Mouse (Mus musculus): ENCODE results near the gene Rasgef1b. TPM values are rescaled to one million over a fixed set of nuclear protein-coding genes. Genes with fewer than 3 reads are reported as not detected.

The Rasgef1b gene
- polyA plus RNA-seq, 1 experiment = 8.6 TPM

DNA sequence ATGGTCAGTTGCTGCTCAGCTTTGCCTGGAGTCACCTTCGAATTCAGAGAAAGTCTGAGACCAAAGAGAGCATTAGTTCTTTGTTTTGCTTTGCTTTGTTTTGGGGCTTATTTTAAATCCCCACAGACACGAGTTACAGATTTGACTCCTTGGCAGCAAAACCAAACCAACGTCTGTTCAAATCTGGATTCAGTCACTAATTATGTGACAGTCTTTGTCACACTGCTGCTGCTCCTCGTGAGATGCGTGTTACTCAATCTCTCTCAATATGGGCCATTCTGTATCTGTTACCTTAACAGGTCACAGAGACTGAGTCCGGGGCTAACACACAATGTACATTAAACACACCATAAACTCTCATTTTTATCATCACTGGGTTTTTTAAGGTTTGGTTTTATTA lies 288.8 kb downstream of the Rasgef1b start:
- TF ChIP-seq POLR2A (IDR thresholded peaks at IDR 0.05; ENCODE audit: low read depth, low read length) = no peak
- TF ChIP-seq CTCF (conservative IDR thresholded peaks at IDR 0.05; ENCODE audit: insufficient read depth, insufficient read length, low read depth, low read length) = no peak
- no peaks in the 10 kb centered on the region for H3K4me1 ChIP-seq (ENCODE audit: control insufficient read depth, insufficient read depth, low read length)
- no peaks in the 10 kb centered on the region for H3K27me3 ChIP-seq (replicated peaks; ENCODE audit: control insufficient read depth, insufficient read depth, low read length)
- H3K4me3 ChIP-seq (ENCODE audit: insufficient read depth, low read depth, low read length) = no peak overlapping the region
- H3K27ac ChIP-seq (ENCODE audit: insufficient read depth, low read depth, low read length) = no peak overlapping the region
- no peak for DNase-seq
- H3K36me3 ChIP-seq (ENCODE audit: control insufficient read depth, insufficient read depth, low read length) = no peaks in the 10 kb centered on the region
- 76% methylated on average over 6 of the region's 6 CpGs for WGBS

GRCm38 (mm10) chr5:99438526-99438925 lies 290.3 kb downstream of the Rasgef1b start:
- H3K4me1 ChIP-seq (ENCODE audit: control insufficient read depth, insufficient read depth, low read length) = no peaks in the 10 kb centered on the region
- peak; percentile 23 for DNase-seq
- H3K27me3 ChIP-seq (replicated peaks; ENCODE audit: control insufficient read depth, insufficient read depth, low read length) = no peaks in the 10 kb centered on the region
- H3K4me3 ChIP-seq (ENCODE audit: insufficient read depth, low read depth, low read length) = no peak overlapping the region
- no peak overlapping the region for H3K27ac ChIP-seq (ENCODE audit: insufficient read depth, low read depth, low read length)
- H3K36me3 ChIP-seq (ENCODE audit: control insufficient read depth, insufficient read depth, low read length) = no peaks in the 10 kb centered on the region
- WGBS = 54% methylated on average over 1 of the region's 1 CpGs
- no peak for TF ChIP-seq POLR2A (IDR thresholded peaks at IDR 0.05; ENCODE audit: low read depth, low read length)
- no peak for TF ChIP-seq CTCF (conservative IDR thresholded peaks at IDR 0.05; ENCODE audit: insufficient read depth, insufficient read length, low read depth, low read length)

DNA sequence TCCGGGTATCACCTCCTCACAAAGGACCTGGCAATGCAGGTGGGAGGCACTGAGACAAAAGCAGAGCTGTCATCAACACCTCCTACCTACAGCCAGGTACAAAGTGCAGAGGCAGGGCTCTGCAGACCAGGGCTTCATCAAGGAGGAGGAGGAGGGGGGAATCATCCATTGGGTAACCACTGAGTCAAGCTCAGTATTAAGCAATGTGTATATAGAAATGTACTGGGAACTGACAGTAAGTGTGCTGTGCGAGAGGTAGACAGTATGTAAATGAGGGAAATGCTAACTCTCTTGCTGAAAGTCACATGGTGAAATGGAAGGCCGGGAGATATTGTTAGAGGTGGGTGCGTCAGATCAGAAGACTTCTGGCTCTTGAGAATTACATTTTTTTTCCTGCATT lies 294.6 kb downstream of the Rasgef1b start:
- no peak overlapping the region for H3K27ac ChIP-seq (ENCODE audit: insufficient read depth, low read depth, low read length)
- H3K4me1 ChIP-seq (ENCODE audit: control insufficient read depth, insufficient read depth, low read length) = no peaks in the 10 kb centered on the region
- 93% methylated on average over 4 of the region's 4 CpGs for WGBS
- no peak overlapping the region for H3K4me3 ChIP-seq (ENCODE audit: insufficient read depth, low read depth, low read length)
- DNase-seq = no peak
- no peaks in the 10 kb centered on the region for H3K27me3 ChIP-seq (replicated peaks; ENCODE audit: control insufficient read depth, insufficient read depth, low read length)
- TF ChIP-seq POLR2A (IDR thresholded peaks at IDR 0.05; ENCODE audit: low read depth, low read length) (no peak), CTCF (conservative IDR thresholded peaks at IDR 0.05; ENCODE audit: insufficient read depth, insufficient read length, low read depth, low read length) (no peak)
- no peaks in the 10 kb centered on the region for H3K36me3 ChIP-seq (ENCODE audit: control insufficient read depth, insufficient read depth, low read length)

DNA sequence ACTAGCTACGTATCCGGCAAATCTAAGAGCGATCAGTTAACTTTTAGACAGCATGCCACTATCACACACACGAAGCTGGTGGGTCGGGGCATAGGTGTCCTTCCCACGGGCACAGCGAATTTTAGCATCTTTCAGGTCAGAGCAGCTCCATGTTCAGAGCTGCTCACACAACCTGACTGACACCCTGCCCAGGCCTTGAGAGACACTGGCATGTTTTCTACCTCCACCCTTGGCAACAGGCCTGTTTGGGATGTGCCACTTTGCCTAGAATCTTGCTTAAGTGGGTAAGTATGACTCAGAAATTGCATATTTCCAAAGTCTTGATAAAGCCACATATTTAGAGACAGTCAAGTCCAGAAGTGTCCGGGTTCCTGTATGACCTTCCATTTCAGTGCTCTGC lies 296.4 kb downstream of the Rasgef1b start:
- 93% methylated on average over 8 of the region's 8 CpGs for WGBS
- no peak overlapping the region for H3K27ac ChIP-seq (ENCODE audit: insufficient read depth, low read depth, low read length)
- H3K27me3 ChIP-seq (replicated peaks; ENCODE audit: control insufficient read depth, insufficient read depth, low read length) = no peaks in the 10 kb centered on the region
- no peaks in the 10 kb centered on the region for H3K4me1 ChIP-seq (ENCODE audit: control insufficient read depth, insufficient read depth, low read length)
- H3K4me3 ChIP-seq (ENCODE audit: insufficient read depth, low read depth, low read length) = no peak overlapping the region
- DNase-seq = no peak
- TF ChIP-seq POLR2A (IDR thresholded peaks at IDR 0.05; ENCODE audit: low read depth, low read length) (no peak), CTCF (conservative IDR thresholded peaks at IDR 0.05; ENCODE audit: insufficient read depth, insufficient read length, low read depth, low read length) (no peak)
- no peaks in the 10 kb centered on the region for H3K36me3 ChIP-seq (ENCODE audit: control insufficient read depth, insufficient read depth, low read length)

DNA sequence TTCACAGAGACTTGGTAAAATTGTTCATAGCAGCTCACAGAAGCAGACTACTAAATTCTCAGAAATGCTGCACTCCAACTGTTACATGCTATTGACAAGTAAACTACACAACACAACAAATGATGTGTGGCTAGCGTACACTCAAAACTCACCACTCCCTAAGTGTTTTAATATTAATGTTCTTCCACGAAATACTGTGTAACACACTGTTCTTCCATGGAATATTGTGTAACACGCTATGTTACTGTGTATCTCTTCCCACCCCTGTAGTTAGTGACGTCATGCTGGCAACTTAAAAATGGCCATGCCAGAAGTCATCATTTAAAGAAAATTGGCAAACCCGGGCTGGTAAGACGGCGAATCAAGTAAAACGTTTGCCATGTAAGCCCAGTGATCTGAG lies 299.6 kb downstream of the Rasgef1b start:
- no peaks in the 10 kb centered on the region for H3K27me3 ChIP-seq (replicated peaks; ENCODE audit: control insufficient read depth, insufficient read depth, low read length)
- 91% methylated on average over 8 of the region's 8 CpGs for WGBS
- H3K4me3 ChIP-seq (ENCODE audit: insufficient read depth, low read depth, low read length) = no peak overlapping the region
- H3K27ac ChIP-seq (ENCODE audit: insufficient read depth, low read depth, low read length) = no peak overlapping the region
- TF ChIP-seq CTCF (conservative IDR thresholded peaks at IDR 0.05; ENCODE audit: insufficient read depth, insufficient read length, low read depth, low read length) (no peak), POLR2A (IDR thresholded peaks at IDR 0.05; ENCODE audit: low read depth, low read length) (no peak)
- no peaks in the 10 kb centered on the region for H3K4me1 ChIP-seq (ENCODE audit: control insufficient read depth, insufficient read depth, low read length)
- no peak for DNase-seq
- no peaks in the 10 kb centered on the region for H3K36me3 ChIP-seq (ENCODE audit: control insufficient read depth, insufficient read depth, low read length)

- no peaks in the 10 kb centered on the region for H3K4me1 ChIP-seq (ENCODE audit: control insufficient read depth, insufficient read depth, low read length)
- no peak for DNase-seq
- no peak overlapping the region for H3K4me3 ChIP-seq (ENCODE audit: insufficient read depth, low read depth, low read length)
- no peaks in the 10 kb centered on the region for H3K27me3 ChIP-seq (replicated peaks; ENCODE audit: control insufficient read depth, insufficient read depth, low read length)
- no peak for TF ChIP-seq CTCF (conservative IDR thresholded peaks at IDR 0.05; ENCODE audit: insufficient read depth, insufficient read length, low read depth, low read length)
- TF ChIP-seq POLR2A (IDR thresholded peaks at IDR 0.05; ENCODE audit: low read depth, low read length) = no peak
- H3K36me3 ChIP-seq (ENCODE audit: control insufficient read depth, insufficient read depth, low read length) = no peaks in the 10 kb centered on the region
- no peak overlapping the region for H3K27ac ChIP-seq (ENCODE audit: insufficient read depth, low read depth, low read length)
- 40% methylated on average over 5 of the region's 5 CpGs for WGBS
Measured at GRCm38 (mm10) chr5:99428648-99429047, 300.2 kb downstream of the Rasgef1b start.

- H3K36me3 ChIP-seq (ENCODE audit: control insufficient read depth, insufficient read depth, low read length) = no peaks in the 10 kb centered on the region
- no peaks in the 10 kb centered on the region for H3K4me1 ChIP-seq (ENCODE audit: control insufficient read depth, insufficient read depth, low read length)
- DNase-seq = no peak
- no peak overlapping the region for H3K4me3 ChIP-seq (ENCODE audit: insufficient read depth, low read depth, low read length)
- WGBS = 73% methylated on average over 5 of the region's 5 CpGs
- H3K27ac ChIP-seq (ENCODE audit: insufficient read depth, low read depth, low read length) = no peak overlapping the region
- TF ChIP-seq POLR2A (IDR thresholded peaks at IDR 0.05; ENCODE audit: low read depth, low read length) = no peak
- TF ChIP-seq CTCF (conservative IDR thresholded peaks at IDR 0.05; ENCODE audit: insufficient read depth, insufficient read length, low read depth, low read length) = 0 out of 2 replicates have a peak, but pooled peaks have one; percentile 15
- no peaks in the 10 kb centered on the region for H3K27me3 ChIP-seq (replicated peaks; ENCODE audit: control insufficient read depth, insufficient read depth, low read length)
Measured at GRCm38 (mm10) chr5:99423271-99423670, 305.6 kb downstream of the Rasgef1b start.

DNA sequence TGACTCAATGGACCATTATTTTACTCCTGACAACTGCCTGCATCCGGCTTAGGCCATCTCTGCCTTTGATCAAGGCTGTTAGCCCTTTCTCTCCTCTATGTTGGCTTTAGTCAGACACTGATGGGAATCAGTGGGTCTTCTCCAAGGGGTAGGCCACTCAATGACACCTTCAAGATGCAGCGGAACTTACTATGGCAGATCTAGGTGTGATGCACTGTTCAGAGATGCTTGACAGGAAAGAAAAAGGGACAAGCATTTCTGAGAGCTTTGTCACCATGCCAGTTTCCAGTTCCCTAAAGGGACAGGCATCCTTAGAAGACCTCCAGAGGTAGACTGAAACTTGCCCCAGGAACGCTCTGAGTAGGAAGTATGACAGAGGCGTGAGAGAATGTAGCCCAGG lies 306.0 kb downstream of the Rasgef1b start:
- Histone ChIP-seq H3K27ac (ENCODE audit: insufficient read depth, low read depth, low read length) (no peak overlapping the region), H3K27me3 (replicated peaks; ENCODE audit: control insufficient read depth, insufficient read depth, low read length) (no peaks in the 10 kb centered on the region), H3K4me1 (ENCODE audit: control insufficient read depth, insufficient read depth, low read length) (no peaks in the 10 kb centered on the region), H3K36me3 (ENCODE audit: control insufficient read depth, insufficient read depth, low read length) (no peaks in the 10 kb centered on the region), H3K4me3 (ENCODE audit: insufficient read depth, low read depth, low read length) (no peak overlapping the region)
- WGBS = 95% methylated on average over 4 of the region's 4 CpGs
- no peak for TF ChIP-seq POLR2A (IDR thresholded peaks at IDR 0.05; ENCODE audit: low read depth, low read length)
- TF ChIP-seq CTCF (conservative IDR thresholded peaks at IDR 0.05; ENCODE audit: insufficient read depth, insufficient read length, low read depth, low read length) = no peak
- DNase-seq = no peak
